Mouse (Mus musculus) gastrocnemius, adult 8-10 months (tissue): ENCODE measurements around the gene Lmnb2. TPM values are rescaled to one million over a fixed set of nuclear protein-coding genes. Genes with fewer than 3 reads are reported as not detected.

Experiments
- DNase-seq, 2 experiments: peaks; one replicate each; pipeline ENCODE4 v3.0.0; 2022; ENCODE audit warnings: low spot score in 2 of 2
- total RNA-seq, 4 experiments: library from RNA; stranded (reverse); gene quantifications; 2 replicates each; pipeline ENCODE4 v1.2.4; 2022

Lmnb2 gene
- total RNA-seq, 4 experiments from 2014 or later, result 2.1 to 4.0 (median 2.3) TPM

GRCm38 (mm10) chr10:80946684-80947437 is 28.8 kb upstream of the Lmnb2 start:
- no peak for DNase-seq

DNA sequence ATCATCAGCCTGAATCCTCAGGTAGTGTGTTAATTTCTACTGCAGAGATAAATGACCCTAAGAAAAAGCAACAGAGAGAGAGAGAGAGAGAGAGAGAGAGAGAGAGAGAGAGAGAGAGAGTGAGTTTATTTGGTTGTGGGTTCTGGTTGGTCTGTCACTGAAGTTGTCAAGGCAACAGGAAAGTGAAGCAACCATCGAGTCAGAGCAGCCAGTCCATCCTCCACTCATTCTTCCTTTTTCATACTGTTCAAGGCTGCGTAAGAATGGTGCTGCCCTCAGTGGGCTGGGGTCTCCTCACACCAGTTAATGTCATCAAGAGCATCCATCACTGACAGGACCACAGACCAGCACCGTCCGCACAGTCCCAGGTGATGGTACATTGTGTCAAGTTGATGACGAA is 26.2 kb upstream of the Lmnb2 start:
- DNase-seq, result no peak

DNA sequence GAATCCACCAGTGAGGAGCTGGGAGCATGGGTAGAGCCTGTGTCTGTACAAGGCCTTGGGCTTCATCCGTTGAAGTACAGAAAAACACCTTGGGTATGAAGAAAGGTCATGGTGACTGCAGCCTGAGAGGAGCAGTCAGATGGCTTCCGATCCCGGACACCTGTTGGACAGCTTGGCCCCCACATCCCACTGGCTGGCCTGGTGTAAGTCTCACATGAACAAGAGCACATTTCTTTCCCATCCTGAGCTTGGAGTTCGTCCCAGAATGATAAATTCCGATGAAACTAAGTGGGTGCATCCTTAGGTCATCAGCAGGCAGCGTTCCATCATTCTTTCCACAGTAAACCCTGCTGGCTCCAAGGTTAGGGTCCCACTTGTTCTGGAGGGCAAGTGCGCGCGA is 25.7 kb upstream of the Lmnb2 start:
- DNase-seq, result no peak

- no peak for DNase-seq
Observed at GRCm38 (mm10) chr10:80942919-80943318, 24.9 kb upstream of the Lmnb2 start.

GRCm38 (mm10) chr10:80940988-80941347 is 22.9 kb upstream of the Lmnb2 start:
- DNase-seq, result no peak

DNA sequence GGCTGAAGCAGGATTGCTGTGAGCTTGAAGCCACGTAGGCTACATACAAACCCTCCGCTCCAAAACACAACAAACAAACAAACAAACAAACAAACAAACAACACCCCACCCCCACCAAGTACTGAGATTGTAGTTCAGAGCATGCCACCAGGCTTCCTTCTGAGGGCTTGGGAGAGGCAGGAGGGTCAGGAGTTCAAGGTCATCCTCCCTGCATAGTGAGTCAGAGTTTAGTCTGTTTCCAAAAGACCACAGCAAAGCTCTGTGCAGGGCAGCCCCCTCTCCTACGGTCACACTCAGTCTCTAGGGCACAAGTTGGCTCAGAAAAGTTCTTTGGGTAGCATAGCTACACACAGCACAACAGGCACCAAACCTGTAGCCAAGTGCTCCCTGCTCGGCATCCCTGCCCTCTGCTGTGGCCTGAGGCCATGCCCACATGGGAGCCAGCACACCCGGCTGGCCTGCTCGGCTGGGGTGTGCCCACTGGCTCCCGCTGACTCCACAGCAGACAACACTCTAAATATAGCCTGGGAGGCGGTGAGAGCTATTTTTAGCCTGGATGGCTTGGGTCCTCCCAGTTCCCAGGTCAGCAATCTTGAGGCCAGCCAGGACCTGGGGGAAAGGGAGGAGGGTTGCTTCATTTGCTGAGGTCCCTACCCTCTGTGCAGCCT is 22.4 kb upstream of the Lmnb2 start:
- peak; percentile 83 to 91 for DNase-seq

- DNase-seq, result peak; percentile 86 to 93
Observed at GRCm38 (mm10) chr10:80939671-80940070, 21.6 kb upstream of the Lmnb2 start.

GRCm38 (mm10) chr10:80938831-80939550 is 20.9 kb upstream of the Lmnb2 start:
- DNase-seq, result no peak

DNA sequence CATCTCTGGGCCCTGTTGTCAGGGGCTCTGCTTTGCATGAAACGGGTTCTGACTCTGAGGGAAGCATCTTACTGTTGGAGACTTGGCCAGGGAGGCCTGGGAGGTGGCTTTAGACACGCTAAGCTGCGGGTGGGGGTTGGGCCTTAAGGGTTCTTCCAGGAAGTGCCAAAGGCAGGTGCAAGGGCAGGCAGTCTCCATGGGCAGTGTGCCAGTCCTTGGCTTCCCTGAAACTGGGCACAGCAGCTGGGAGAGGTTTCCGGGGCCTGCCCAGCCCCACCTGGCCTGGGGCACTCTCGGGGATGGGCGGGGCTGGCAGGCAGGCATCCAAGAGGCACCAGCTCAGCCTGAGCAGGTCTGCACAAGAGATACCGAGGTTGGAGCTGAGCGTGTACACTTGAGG is 19.6 kb upstream of the Lmnb2 start:
- peak; percentile 73 to 85 for DNase-seq

DNA sequence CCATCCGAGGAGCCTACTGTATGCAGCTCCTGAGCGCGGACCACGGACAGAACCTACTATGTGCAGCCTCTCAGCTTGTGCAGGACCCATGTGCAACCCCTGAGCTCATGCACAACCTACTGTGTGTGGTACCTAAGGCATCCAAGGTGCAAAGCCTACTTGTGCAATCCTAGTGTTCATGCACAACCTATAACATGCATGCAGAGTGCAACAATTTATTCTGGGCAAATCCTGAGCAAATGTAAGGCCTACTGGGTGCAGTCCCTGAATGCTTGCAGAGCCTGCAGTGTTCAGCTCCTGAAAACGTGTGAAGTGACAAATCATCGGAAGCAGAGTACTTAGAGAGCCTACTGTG is 18.7 kb upstream of the Lmnb2 start:
- DNase-seq, result no peak

GRCm38 (mm10) chr10:80936135-80936809 is 18.2 kb upstream of the Lmnb2 start:
- peak in 1 of 2 experiments; percentile 65 for DNase-seq

- no peak for DNase-seq
Observed at GRCm38 (mm10) chr10:80935698-80936097, 17.7 kb upstream of the Lmnb2 start.

GRCm38 (mm10) chr10:80935241-80935640 is 17.2 kb upstream of the Lmnb2 start:
- DNase-seq, result no peak

- DNase-seq, result no peak
Observed at GRCm38 (mm10) chr10:80934136-80934985, 16.3 kb upstream of the Lmnb2 start.

DNA sequence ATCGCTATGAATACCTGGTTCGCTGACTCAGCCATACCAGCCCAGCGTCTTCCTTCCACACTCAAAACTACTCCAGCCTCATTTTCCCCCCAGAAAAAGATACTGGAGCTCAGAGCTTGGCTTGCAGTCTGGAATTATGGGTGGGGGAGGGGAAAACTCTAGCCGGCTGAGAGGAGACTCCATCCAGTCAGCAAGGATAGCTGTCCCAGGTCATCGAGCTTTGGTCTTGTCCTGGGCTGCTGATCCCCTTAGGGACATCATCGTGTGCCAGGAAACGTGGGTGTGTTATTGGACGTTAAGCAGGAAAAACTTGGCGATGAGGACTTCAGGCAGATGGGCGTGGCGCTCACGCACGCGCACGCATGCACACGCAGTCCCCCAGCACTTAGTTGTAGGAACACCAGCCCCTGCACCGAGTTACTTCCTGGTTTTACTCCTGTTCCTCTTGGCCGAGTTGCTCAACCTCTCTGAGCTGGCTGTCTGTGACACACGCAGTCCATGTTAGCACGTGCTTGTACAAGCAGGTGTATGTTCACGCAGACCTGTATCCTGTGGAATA is 15.5 kb upstream of the Lmnb2 start:
- DNase-seq, result peak in 1 of 2 experiments; percentile 48

DNA sequence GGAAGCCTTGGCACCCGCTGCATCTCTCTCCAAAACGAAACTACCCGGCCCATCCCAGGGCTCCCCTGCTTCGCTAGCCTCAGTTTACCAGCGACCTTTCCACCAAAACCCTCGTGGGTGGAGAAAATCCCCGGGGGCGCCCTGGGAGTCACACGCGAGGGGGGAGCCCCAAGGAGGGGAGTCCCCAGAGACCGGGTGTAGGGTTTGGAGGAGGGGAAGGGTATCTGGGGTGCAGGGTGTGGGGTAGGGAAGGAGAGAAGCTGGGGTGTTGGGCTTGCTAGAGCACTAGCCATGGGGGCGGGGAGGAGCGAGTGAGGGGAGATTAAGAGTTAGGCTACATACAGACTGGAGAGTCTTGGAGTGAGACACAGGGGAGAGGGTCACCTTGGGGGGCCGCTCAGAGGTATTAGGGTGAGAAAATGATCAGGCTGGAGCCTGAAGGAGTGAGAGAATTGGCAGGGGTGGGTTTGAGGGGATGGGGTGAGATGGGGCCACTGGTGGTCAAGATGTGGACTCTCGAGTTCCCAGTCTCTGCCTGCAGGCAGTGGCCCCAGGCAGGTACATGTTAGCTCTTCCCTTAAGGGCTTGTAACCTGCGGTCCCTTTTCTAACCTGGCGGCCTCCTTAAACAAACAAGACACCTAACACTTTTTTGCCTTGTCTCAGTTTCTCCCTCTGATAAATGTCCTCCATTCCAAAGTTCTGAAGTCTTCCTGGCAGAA is 14.8 kb upstream of the Lmnb2 start:
- no peak for DNase-seq

DNA sequence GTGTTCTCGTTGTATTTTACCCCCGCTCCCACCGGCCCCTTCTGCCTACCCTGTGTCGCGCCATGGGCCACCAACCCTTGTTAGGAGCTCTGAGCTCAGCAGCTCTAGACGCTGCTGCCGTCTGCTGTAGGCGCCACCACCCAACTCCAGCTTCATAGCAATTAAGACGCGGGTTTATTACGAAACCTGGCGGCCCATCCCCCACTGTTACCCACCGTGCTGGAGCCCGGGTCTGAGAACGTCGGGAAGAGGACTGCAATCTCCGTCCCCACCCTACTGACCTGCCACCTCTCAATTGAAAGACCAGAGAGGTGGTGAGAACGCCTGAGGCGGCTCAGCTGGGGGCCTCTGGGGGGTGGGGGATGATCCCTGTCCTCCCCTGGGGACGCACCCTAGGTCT is 14.2 kb upstream of the Lmnb2 start:
- peak in 1 of 2 experiments; percentile 39 for DNase-seq

DNA sequence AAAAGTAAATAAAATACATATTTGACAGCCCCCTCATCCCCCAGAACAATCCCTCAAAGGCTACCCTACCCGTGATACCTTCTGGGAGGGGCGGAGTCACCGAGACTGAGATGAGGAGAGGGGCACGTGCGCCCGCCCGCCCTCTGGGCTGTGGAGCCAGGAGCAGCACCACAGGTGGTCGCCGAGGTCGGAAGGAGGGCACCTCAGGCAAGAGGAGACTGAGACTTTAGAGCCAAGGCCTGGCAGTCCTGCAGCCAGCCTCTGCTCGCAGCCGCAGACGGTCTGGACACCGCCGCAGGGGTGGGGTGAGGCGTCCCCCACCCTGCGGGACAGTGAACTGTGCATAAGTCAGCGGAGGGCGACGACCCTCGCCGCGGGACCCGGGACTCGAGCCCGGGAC is 13.7 kb upstream of the Lmnb2 start:
- no peak for DNase-seq

DNA sequence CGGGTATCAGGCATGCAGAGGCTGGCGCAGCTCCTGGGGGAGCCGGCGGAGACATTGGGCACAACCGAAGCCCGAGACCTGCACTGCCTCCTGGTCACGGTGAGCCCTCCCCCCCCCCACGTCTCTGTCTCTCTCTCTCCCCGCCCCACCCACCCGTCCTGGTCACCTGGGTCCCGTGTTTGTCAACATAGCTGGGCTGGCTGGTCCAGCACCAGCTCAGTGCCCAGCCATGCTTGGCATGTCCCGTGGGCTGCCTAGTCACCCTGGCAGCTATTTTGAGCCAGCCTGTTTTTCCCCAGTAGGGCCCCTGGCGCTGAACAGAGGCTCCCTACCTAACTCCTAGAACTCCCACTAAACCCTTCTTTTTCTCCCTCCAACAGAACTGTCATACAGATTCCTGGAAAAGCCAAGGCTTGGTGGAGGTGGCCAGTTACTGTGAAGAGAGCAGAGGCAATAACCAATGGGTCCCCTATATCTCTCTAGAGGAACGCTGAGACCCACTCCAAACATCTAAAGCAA is 13.2 kb upstream of the Lmnb2 start:
- DNase-seq, result peak; percentile 59 to 83
